Mouse (Mus musculus) bone marrow macrophage, adult 2 months (primary cell): ENCODE measurements around the gene Ralgapa1.

ENCODE experiments used
- CTCF ChIP-seq: IDR thresholded peaks from 2 replicates; pipeline ENCODE4 v1.5.1; 2012; ENCODE audit warnings: low read depth, mild to moderate bottlenecking, low read length, moderate library complexity
- POLR2A ChIP-seq: IDR thresholded peaks from 2 replicates; pipeline ENCODE4 v1.6.1; 2012; ENCODE audit warnings: mild to moderate bottlenecking, low read depth, low read length, borderline replicate concordance

- TF ChIP-seq POLR2A: no peak
- no peak for TF ChIP-seq CTCF
Measured at GRCm38 (mm10) chr12:55720319-55720718, 100.6 kb downstream of the Ralgapa1 start.
